Mouse (Mus musculus) liver, embryonic 11.5 days (tissue): ENCODE measurements at regions not wholly inside any gene's neighbourhood (a gene's known extent, or its start where the extent isn't known, plus 50 kb on each side); places are given as distances from the start of the nearest gene placed in this dataset.

Experiments
- ATAC-seq: fragments of 200-750 bp; cut with Nextera tagmentation; replicated peaks from 2 replicates; pipeline ENCODE4 v1.8.0; 2017; ENCODE audit warnings: moderate number of reproducible peaks, mild to moderate bottlenecking, moderate TSS enrichment, moderate library complexity; ENCODE audit not compliant: low FRiP score
- DNase-seq: peaks from one replicate; pipeline ENCODE4 v3.0.0-alpha.2; 2017; ENCODE audit warnings: low spot score
- H3K27ac ChIP-seq: fragments of 300-500 bp; sonication (generic); 2 replicates; pipeline ENCODE4 v1.5.1; 2014; ENCODE audit warnings: mild to moderate bottlenecking, low read depth, low read length, control low read depth
- H3K27me3 ChIP-seq: fragments of 300-500 bp; sonication (generic); replicated peaks from 2 replicates; pipeline ENCODE4 v1.6.1; 2014; ENCODE audit warnings: low read length, mixed read lengths; ENCODE audit not compliant: control insufficient read depth, insufficient read depth
- H3K36me3 ChIP-seq: fragments of 300-500 bp; sonication (generic); 2 replicates; pipeline ENCODE4 v1.6.1; 2014; ENCODE audit warnings: mild to moderate bottlenecking, low read length, moderate library complexity, mixed read lengths; ENCODE audit not compliant: control insufficient read depth, insufficient read depth
- H3K4me1 ChIP-seq: fragments of 300-500 bp; sonication (generic); replicated peaks from 2 replicates; pipeline ENCODE4 v1.6.1; 2014; ENCODE audit warnings: low read length, mixed read lengths; ENCODE audit not compliant: control insufficient read depth, insufficient read depth
- H3K4me2 ChIP-seq: fragments of 300-500 bp; sonication (generic); 2 replicates; pipeline ENCODE4 v1.6.1; 2014; ENCODE audit warnings: mild to moderate bottlenecking, control low read depth, moderate library complexity
- H3K4me3 ChIP-seq: fragments of 300-500 bp; sonication (generic); 2 replicates; pipeline ENCODE4 v1.5.1; 2014; ENCODE audit warnings: low read depth, low read length, control low read depth
- H3K9ac ChIP-seq: fragments of 300-500 bp; sonication (generic); 2 replicates; pipeline ENCODE4 v1.6.1; 2014; ENCODE audit warnings: low read depth, low read length, control low read depth
- H3K9me3 ChIP-seq: fragments of 300-500 bp; sonication (generic); 2 replicates; pipeline ENCODE4 v1.6.1; 2016; ENCODE audit warnings: low read length, inconsistent platforms, mixed read lengths; ENCODE audit not compliant: control insufficient read depth
- WGBS: fragments of 180-500 bp; shearing (Covaris S2); extraction: QIAGEN DNeasy Blood & Tissue Kit; methylation state at CpG from one replicate; pipeline ENCODE4 v1.1.7; 2014; 5-methylcytosine and 5-hydroxymethylcytosine counted together

DNA sequence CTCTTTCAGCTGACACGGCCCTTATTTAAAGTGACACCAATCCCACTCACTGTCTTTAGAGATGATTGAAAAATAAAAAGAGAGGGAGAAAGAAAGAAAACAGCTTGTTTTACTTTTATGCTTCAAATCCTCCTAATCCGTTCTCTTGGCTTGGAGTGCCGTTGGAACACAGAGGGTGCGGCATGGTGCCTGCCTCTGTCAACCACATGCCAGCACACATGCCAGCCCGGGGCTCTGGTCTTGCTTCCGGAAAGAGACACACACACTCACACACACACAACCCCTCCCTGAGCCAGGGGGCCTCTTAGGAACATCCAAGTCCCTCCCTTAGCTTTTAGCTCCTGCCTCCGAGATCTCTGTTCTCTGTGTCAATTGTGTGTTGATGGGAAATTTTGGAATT lies 116.2 kb upstream of the 3110018I06Rik start:
- Histone ChIP-seq H3K4me2 (no peak overlapping the region), H3K27ac (no peak overlapping the region), H3K9me3 (no peaks in the 10 kb centered on the region), H3K4me1 (no peaks in the 10 kb centered on the region), H3K36me3 (no peaks in the 10 kb centered on the region), H3K27me3 (no peaks in the 10 kb centered on the region), H3K4me3 (no peak overlapping the region), H3K9ac (no peak overlapping the region)
- ATAC-seq, result no peak
- DNase-seq, result no peak
- WGBS, result 81% methylated on average over 7 of the region's 7 CpGs

DNA sequence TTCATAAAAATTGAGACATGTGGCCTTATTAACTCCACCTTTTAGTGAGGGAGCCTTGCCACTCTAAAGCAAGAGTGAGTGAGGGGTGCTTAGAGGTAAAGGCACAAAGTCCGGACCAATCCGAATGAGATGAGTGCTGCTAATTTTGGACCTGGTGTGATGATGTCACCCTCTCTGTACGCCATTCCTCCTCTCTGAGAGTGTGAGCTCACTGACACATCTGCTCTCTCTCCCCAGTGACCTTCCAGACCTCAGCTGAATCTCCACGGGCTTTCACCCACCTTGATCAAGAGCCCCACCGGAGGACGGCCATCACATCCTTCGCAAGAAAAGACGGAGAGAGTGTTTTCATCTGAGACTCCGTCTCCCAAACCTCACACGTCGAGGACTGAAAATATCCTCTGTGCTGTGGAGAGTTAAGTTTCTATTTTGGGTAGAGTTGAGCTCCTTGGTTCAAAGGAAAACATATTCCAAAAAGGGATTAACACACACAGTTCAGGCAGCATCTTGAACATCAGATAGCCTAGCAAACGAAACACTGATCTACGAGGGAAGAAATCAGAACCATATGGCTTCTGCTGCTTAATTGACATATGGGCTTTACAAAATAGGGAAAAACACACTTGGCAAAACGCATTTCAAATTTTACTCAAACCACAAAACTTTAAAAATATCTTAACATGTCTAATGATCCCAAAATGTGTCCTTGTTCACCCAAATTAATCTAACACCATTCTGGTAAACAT lies 96.2 kb upstream of the 3110018I06Rik start:
- ATAC-seq (no peak), DNase-seq (no peak)
- Histone ChIP-seq H3K9me3 (no peaks in the 10 kb centered on the region), H3K27ac (no peak overlapping the region), H3K4me2 (no peak overlapping the region), H3K27me3 (no peaks in the 10 kb centered on the region), H3K4me1 (no peaks in the 10 kb centered on the region), H3K4me3 (no peak overlapping the region), H3K9ac (no peak overlapping the region), H3K36me3 (no peaks in the 10 kb centered on the region)
- WGBS, result 73% methylated on average over 14 of the region's 14 CpGs

DNA sequence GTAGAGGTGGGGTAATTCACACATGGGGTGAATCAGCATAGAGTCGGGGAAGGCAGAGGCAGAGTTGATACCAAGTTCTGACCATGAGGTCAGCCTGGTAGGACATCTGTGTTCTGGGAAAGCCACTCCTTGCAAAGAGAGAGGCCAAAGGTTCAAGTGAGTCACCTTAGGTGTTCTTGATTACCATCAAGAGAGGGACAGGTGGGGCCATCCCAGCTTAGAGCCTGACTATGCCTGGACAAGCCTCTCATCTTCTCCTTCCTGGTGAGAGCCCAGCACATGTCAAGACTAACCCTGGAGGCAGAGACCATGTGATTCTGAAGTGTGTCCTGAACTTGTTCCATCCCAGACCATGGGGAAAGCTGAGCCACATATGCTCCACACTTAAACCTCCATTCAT lies 94.0 kb upstream of the 3110018I06Rik start:
- no peak overlapping the region for H3K4me3 ChIP-seq
- H3K27ac ChIP-seq, result no peak overlapping the region
- no peak for DNase-seq
- H3K9me3 ChIP-seq, result no peaks in the 10 kb centered on the region
- no peak overlapping the region for H3K9ac ChIP-seq
- no peaks in the 10 kb centered on the region for H3K36me3 ChIP-seq
- no peak overlapping the region for H3K4me2 ChIP-seq
- no peak for ATAC-seq
- WGBS, result 75% methylated on average over 1 of the region's 1 CpGs
- H3K4me1 ChIP-seq, result no peaks in the 10 kb centered on the region
- H3K27me3 ChIP-seq, result no peaks in the 10 kb centered on the region

DNA sequence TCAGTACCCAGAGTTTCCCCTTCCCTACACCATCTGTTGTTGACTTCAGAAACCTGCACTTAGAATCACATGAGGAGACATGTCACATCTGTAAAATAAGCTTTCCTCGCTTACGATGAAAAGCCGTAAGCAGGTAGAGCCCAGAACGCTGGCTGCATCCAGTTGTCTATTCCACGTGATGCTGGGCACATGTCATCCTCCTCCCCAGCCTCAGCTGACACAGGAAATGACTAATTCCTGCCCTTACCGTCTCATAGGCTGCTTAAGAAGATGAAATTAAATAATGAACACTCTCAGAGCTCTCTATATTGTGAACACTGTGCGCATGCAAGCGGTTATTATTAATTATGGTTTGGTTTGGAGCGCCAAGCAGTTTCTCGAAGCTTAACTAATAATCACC lies 83.6 kb upstream of the 3110018I06Rik start:
- H3K4me3 ChIP-seq, result no peak overlapping the region
- ATAC-seq (no peak), DNase-seq (no peak)
- H3K9ac ChIP-seq, result no peak overlapping the region
- H3K36me3 ChIP-seq, result no peaks in the 10 kb centered on the region
- H3K9me3 ChIP-seq, result no peaks in the 10 kb centered on the region
- no peak overlapping the region for H3K27ac ChIP-seq
- H3K27me3 ChIP-seq, result no peaks in the 10 kb centered on the region
- no peaks in the 10 kb centered on the region for H3K4me1 ChIP-seq
- 78% methylated on average over 10 of the region's 10 CpGs for WGBS
- no peak overlapping the region for H3K4me2 ChIP-seq

DNA sequence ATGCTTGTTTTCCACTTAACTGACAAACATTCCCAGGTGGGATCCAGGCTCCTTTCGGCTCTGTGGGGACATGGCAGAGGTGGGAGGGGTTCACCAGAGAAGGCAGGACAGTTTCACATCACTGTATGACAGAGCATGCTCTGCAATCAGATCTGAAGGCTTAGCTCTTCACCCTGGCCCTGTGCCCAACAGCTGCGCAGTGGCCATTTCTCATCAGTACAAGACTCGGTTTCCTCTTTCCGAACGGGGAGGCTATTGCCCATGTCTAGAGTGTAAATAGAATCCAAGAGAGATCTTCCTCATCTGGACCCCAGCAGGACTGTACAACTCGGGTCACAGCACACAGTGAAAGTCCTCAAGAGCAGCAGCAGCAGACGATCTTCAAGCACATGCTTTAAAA lies 64.5 kb upstream of the 3110018I06Rik start:
- H3K9ac ChIP-seq, result no peak overlapping the region
- no peaks in the 10 kb centered on the region for H3K9me3 ChIP-seq
- DNase-seq (no peak), ATAC-seq (no peak)
- no peaks in the 10 kb centered on the region for H3K27me3 ChIP-seq
- H3K4me2 ChIP-seq, result no peak overlapping the region
- WGBS, result 81% methylated on average over 7 of the region's 7 CpGs
- H3K36me3 ChIP-seq, result no peaks in the 10 kb centered on the region
- no peak overlapping the region for H3K4me3 ChIP-seq
- H3K4me1 ChIP-seq, result no peaks in the 10 kb centered on the region
- no peak overlapping the region for H3K27ac ChIP-seq

DNA sequence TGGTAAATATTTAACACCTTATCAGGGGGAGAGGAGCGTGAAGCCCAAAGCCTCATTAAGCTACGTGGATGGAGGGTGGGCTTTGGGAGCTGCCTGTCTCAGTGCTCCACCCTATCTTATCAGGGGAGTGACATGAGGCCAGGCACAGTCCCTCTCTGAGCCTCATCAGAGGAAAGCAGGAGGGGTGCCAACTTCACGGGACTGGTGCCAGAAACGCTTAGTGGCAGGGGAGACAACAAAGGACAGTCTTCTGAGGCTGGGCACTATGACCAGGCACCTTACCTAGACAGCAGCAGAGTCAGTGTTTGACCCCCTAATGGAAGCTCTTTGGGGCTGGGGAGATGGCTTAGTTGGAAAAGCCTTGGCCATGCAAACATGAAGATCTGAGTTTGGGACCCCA lies 49.9 kb upstream of the 3110018I06Rik start:
- ATAC-seq (no peak), DNase-seq (no peak)
- Histone ChIP-seq H3K36me3 (no peaks in the 10 kb centered on the region), H3K27me3 (no peaks in the 10 kb centered on the region), H3K9me3 (no peaks in the 10 kb centered on the region), H3K27ac (no peak overlapping the region), H3K4me2 (no peak overlapping the region), H3K9ac (no peak overlapping the region), H3K4me1 (no peaks in the 10 kb centered on the region), H3K4me3 (no peak overlapping the region)
- WGBS, result 35% methylated on average over 4 of the region's 4 CpGs
